16 mouse cellular contexts compared by ENCODE assay signal in genomic region chr9:103580621-103581020, GRCm38 (mm10).
DNase-seq lines count a peak whose midpoint lies in the region; ATAC-seq and TF ChIP-seq lines count a peak whose summit lies in the region.
"Had no signal": no experiment of that assay in that cellular context is flagged by ENCODE, and none has a peak within 500 bp of the region (broad histone marks: within the 10 kb centered on the region; RNA-seq: fewer than 3 reads in every experiment).

No protein-coding gene starts in this region.

- H3K36me3 ChIP-seq in heart, adult 2 months (ENCODE audit: control insufficient read depth, insufficient read depth, low read length): no peaks in the 10 kb centered on the region
- no peaks in the 10 kb centered on the region for H3K36me3 ChIP-seq in midbrain, embryonic 14.5 days (ENCODE audit: control insufficient read depth, insufficient read depth, low read length)
- no peaks in the 10 kb centered on the region for H3K36me3 ChIP-seq in midbrain, embryonic 11.5 days (ENCODE audit: control insufficient read depth, insufficient read depth, low read length)
- H3K36me3 ChIP-seq in kidney, embryonic 15.5 days: no peaks in the 10 kb centered on the region
- no peaks in the 10 kb centered on the region for H3K36me3 ChIP-seq in hindbrain, postnatal 0 days (ENCODE audit: insufficient read depth, low read length)
- H3K36me3 ChIP-seq: embryonic facial prominence, embryonic 10.5 days; hindbrain, embryonic 13.5 days; intestine, embryonic 15.5 days had no signal

- no peak for TF ChIP-seq POLR2A in heart, adult 2 months (IDR thresholded peaks at IDR 0.05; ENCODE audit: insufficient read depth, low read depth, low read length)

- intact Hi-C loops in heart, adult 2 months (cut with DNase I): no loop called here
- intact Hi-C loops in heart, postnatal 14 days (cut with DNase I): no loop called here

- TF ChIP-seq EP300 in heart, adult 2 months (IDR thresholded peaks at IDR 0.05; ENCODE audit: insufficient read depth, low read depth, low read length): no peak

- no peak for TF ChIP-seq CTCF in heart, adult 2 months (IDR thresholded peaks at IDR 0.05)
- TF ChIP-seq CTCF in hindbrain, postnatal 0 days (IDR thresholded peaks at IDR 0.05; ENCODE audit: low read depth): no peak

- WGBS in heart, adult 2 months: 71% methylated on average over 6 of the region's 6 CpGs
- 89% methylated on average over 6 of the region's 6 CpGs for WGBS in midbrain, embryonic 14.5 days
- WGBS in midbrain, embryonic 11.5 days: 94% methylated on average over 6 of the region's 6 CpGs
- WGBS in kidney, embryonic 15.5 days: 93% methylated on average over 6 of the region's 6 CpGs
- WGBS in hindbrain, postnatal 0 days: 82% methylated on average over 6 of the region's 6 CpGs

- H3K9ac ChIP-seq in heart, adult 2 months (ENCODE audit: low read depth, low read length): no peak overlapping the region
- H3K9ac ChIP-seq in midbrain, embryonic 14.5 days (replicated peaks; ENCODE audit: low read length): no peak overlapping the region
- H3K9ac ChIP-seq in midbrain, embryonic 11.5 days (ENCODE audit: low read length): no peak overlapping the region
- H3K9ac ChIP-seq in kidney, embryonic 15.5 days: no peak overlapping the region
- H3K9ac ChIP-seq in hindbrain, postnatal 0 days (replicated peaks; ENCODE audit: low read length): no peak overlapping the region
- H3K9ac ChIP-seq: forebrain, embryonic 13.5 days; hindbrain, embryonic 13.5 days; intestine, embryonic 15.5 days had no signal

- peak overlapping the region; percentile 36 for H3K27ac ChIP-seq in heart, adult 2 months
- 0 out of 2 replicates have a peak overlapping the region, but pooled peaks have one; percentile 26 for H3K27ac ChIP-seq in midbrain, embryonic 14.5 days (replicated peaks; ENCODE audit: low read depth, low read length)
- H3K27ac ChIP-seq in midbrain, embryonic 11.5 days (ENCODE audit: low read depth, low read length): no peak overlapping the region
- H3K27ac ChIP-seq in kidney, embryonic 15.5 days: no peak overlapping the region
- no peak overlapping the region for H3K27ac ChIP-seq in hindbrain, postnatal 0 days
- H3K27ac ChIP-seq: embryonic facial prominence, embryonic 10.5 days; forebrain, embryonic 13.5 days; hindbrain, embryonic 13.5 days; intestine, embryonic 15.5 days had no signal

- no peaks in the 10 kb centered on the region for H3K9me3 ChIP-seq in midbrain, embryonic 14.5 days (ENCODE audit: control insufficient read depth, low read length)
- H3K9me3 ChIP-seq in midbrain, embryonic 11.5 days (ENCODE audit: control insufficient read depth, low read length): no peaks in the 10 kb centered on the region
- no peaks in the 10 kb centered on the region for H3K9me3 ChIP-seq in kidney, embryonic 15.5 days (replicated peaks)
- H3K9me3 ChIP-seq in hindbrain, postnatal 0 days (ENCODE audit: low read length): no peaks in the 10 kb centered on the region
- H3K9me3 ChIP-seq: embryonic facial prominence, embryonic 10.5 days; forebrain, embryonic 13.5 days; hindbrain, embryonic 13.5 days; intestine, embryonic 15.5 days had no signal

- no peak overlapping the region for H3K4me3 ChIP-seq in heart, adult 2 months
- no peak overlapping the region for H3K4me3 ChIP-seq in midbrain, embryonic 14.5 days (replicated peaks; ENCODE audit: low read depth, low read length)
- no peak overlapping the region for H3K4me3 ChIP-seq in midbrain, embryonic 11.5 days (ENCODE audit: low read depth, low read length)
- H3K4me3 ChIP-seq in kidney, embryonic 15.5 days (replicated peaks): no peak overlapping the region
- no peak overlapping the region for H3K4me3 ChIP-seq in hindbrain, postnatal 0 days (ENCODE audit: low read length)
- H3K4me3 ChIP-seq: embryonic facial prominence, embryonic 10.5 days; forebrain, embryonic 13.5 days; hindbrain, embryonic 13.5 days; intestine, embryonic 15.5 days had no signal

- H3K4me2 ChIP-seq in midbrain, embryonic 14.5 days (ENCODE audit: low read length): no peak overlapping the region
- no peak overlapping the region for H3K4me2 ChIP-seq in midbrain, embryonic 11.5 days
- no peak overlapping the region for H3K4me2 ChIP-seq in kidney, embryonic 15.5 days
- H3K4me2 ChIP-seq in hindbrain, postnatal 0 days (ENCODE audit: low read depth, low read length): no peak overlapping the region
- H3K4me2 ChIP-seq: forebrain, embryonic 13.5 days; hindbrain, embryonic 13.5 days; intestine, embryonic 15.5 days had no signal

- peak in 1 of 2 experiments; percentile 11 for DNase-seq in heart, adult 2 months
- DNase-seq in heart, postnatal 14 days: no peak
- no peak for DNase-seq in midbrain, embryonic 14.5 days
- DNase-seq in midbrain, embryonic 11.5 days (ENCODE audit: low spot score, missing footprints): no peak
- peak; percentile 89 for DNase-seq in cerebellum, adult 9-10 months
- DNase-seq in hindbrain, postnatal 0 days (ENCODE audit: low spot score): no peak
- DNase-seq: layer of hippocampus, postnatal 36 days; lung, adult 18-20 months; lung, postnatal 36 days; right cerebral cortex, postnatal 4 days; thymus, postnatal 4 days had no signal

- no peaks in the 10 kb centered on the region for H3K27me3 ChIP-seq in heart, adult 2 months (ENCODE audit: control insufficient read depth, insufficient read depth, low read length)
- no peaks in the 10 kb centered on the region for H3K27me3 ChIP-seq in midbrain, embryonic 14.5 days (ENCODE audit: control insufficient read depth, insufficient read depth, low read length)
- H3K27me3 ChIP-seq in midbrain, embryonic 11.5 days (ENCODE audit: control insufficient read depth, insufficient read depth, low read length): no peaks in the 10 kb centered on the region
- no peaks in the 10 kb centered on the region for H3K27me3 ChIP-seq in kidney, embryonic 15.5 days
- H3K27me3 ChIP-seq in hindbrain, postnatal 0 days (ENCODE audit: insufficient read depth, low read length): no peaks in the 10 kb centered on the region
- H3K27me3 ChIP-seq: forebrain, embryonic 13.5 days; hindbrain, embryonic 13.5 days; intestine, embryonic 15.5 days had no signal

- H3K4me1 ChIP-seq in heart, adult 2 months (ENCODE audit: control insufficient read depth, insufficient read depth, low read length): no peaks in the 10 kb centered on the region
- H3K4me1 ChIP-seq in midbrain, embryonic 14.5 days (ENCODE audit: control insufficient read depth, insufficient read depth, low read length): peaks cover 11% of the 10 kb centered on the region; the same call in 1 of the 2 replicates
- H3K4me1 ChIP-seq in midbrain, embryonic 11.5 days (ENCODE audit: control insufficient read depth, insufficient read depth, low read length): no peaks in the 10 kb centered on the region
- no peaks in the 10 kb centered on the region for H3K4me1 ChIP-seq in kidney, embryonic 15.5 days
- peaks cover 10% of the 10 kb centered on the region for H3K4me1 ChIP-seq in hindbrain, postnatal 0 days (ENCODE audit: insufficient read depth, low read length)
- H3K4me1 ChIP-seq: intestine, embryonic 15.5 days had no signal

- no peaks in the 10 kb centered on the region for H3K79me2 ChIP-seq in heart, adult 2 months (replicated peaks; ENCODE audit: control insufficient read depth, insufficient read depth, low read length)

- ATAC-seq in midbrain, embryonic 14.5 days (ENCODE audit: low FRiP score, low TSS enrichment): no peak
- no peak for ATAC-seq in midbrain, embryonic 11.5 days (ENCODE audit: low FRiP score)
- ATAC-seq in kidney, embryonic 15.5 days (replicated peaks; ENCODE audit: low FRiP score): no peak
- no peak for ATAC-seq in hindbrain, postnatal 0 days
- ATAC-seq: forebrain, embryonic 13.5 days; intestine, embryonic 15.5 days had no signal

Comparison
In these comparisons a context has a peak if more than half of its experiments do, and no peak if none do; other contexts are left out.
1. H3K27ac ChIP-seq: peak in heart, adult 2 months (single experiment) and midbrain, embryonic 14.5 days (single experiment); none in midbrain, embryonic 11.5 days (single experiment), kidney, embryonic 15.5 days (single experiment) and hindbrain, postnatal 0 days (single experiment).